Mouse (Mus musculus) fat pad, adult 2 months (tissue): ENCODE measurements around the gene BC024063.
"Not testable (repeated sequence)": the region's sequence is repeated elsewhere in the genome, so short reads cannot be mapped to it uniquely, and the experiment has no call there.

Experiments used
- DNase-seq: peaks from one replicate; pipeline ENCODE4 v3.0.0-alpha.2; 2011; ENCODE audit warnings: low read depth, low spot score; ENCODE audit errors: extremely low read depth

Gene BC024063

DNA sequence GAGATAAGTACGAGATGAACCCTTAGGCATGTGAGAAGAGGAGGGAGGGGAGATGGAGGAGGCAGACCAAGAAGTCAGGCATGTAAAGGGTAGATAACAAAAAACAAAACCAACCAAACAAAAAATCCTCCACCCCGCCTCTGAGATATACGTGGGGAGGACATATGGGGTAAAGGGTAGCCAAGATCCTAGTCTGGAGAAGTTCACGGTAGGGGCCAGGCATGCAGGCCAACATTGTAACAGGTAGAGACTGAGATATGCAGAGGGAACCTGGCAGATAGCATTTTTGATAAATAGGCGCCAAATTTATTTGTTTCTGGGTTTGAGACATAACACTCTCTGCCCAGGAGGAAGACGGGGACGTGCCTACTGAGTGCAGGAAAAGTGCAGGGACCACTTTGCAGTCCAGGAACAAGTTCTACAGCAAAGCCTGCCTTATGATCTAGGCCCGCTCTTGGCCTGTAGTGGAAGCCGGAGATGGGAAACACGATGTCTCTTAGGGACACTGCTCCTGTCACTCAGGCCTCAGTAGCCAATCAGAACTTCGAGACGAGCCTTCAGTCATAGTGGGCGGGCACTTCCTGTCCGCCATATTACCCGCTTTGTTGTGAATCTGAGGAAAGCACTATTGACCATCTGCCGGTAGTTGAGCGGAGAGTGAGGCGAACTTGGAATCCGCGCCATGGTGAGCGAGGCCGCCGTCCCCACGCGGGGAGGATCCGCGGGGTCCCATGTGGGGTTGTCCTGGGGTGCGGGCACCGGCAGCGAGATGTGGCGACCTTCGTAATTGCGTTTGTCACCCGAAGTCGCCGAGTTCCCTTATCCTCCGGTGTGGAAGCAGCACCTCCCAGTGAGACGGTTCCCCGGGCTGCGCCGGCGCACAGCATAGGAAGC, at the start of gene BC024063:
Gene BC024063 (plus strand): TSS at position 626 of the 894 bp plus-strand sequence.
- peak; percentile 16 for DNase-seq

DNA sequence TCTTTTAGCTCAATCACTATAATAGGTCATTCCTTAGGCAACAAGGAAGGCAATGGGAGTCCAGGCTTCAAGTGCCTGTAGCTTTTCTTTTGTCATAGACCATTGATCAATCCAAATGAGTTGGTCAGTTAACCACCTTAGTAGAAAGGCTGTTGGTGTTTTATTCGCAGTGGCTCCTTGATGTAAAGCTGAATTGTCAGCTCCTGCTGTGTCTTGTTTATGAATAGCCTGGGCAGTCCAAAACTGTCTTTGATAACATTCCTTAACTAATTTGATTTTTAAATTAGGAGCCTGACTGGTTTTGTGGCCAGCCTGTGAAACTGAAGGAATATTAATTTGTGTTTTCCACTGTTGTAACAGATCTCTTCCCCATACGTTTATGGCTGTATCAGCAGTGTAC, 41.0 kb upstream of the BC024063 start:
- DNase-seq, result no peak

DNA sequence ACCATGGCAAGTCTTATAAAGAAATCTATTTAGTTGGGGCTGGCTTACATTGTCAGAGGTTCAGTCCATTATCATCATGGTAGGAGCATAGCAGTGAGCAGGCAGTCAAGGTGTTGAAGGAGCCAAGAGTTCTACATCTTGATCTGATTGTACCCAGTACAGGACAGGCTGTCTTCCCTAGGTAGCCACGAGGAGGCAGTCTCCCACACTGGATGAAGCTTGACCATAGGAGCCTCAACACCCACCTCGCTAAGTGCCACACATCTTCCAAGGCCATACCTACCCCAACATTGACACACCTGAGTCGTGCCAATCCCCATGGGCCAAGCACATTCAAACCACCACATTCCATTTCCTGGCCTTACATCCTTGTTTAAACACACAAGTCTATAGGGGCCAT, 36.5 kb upstream of the BC024063 start:
- no peak for DNase-seq

DNA sequence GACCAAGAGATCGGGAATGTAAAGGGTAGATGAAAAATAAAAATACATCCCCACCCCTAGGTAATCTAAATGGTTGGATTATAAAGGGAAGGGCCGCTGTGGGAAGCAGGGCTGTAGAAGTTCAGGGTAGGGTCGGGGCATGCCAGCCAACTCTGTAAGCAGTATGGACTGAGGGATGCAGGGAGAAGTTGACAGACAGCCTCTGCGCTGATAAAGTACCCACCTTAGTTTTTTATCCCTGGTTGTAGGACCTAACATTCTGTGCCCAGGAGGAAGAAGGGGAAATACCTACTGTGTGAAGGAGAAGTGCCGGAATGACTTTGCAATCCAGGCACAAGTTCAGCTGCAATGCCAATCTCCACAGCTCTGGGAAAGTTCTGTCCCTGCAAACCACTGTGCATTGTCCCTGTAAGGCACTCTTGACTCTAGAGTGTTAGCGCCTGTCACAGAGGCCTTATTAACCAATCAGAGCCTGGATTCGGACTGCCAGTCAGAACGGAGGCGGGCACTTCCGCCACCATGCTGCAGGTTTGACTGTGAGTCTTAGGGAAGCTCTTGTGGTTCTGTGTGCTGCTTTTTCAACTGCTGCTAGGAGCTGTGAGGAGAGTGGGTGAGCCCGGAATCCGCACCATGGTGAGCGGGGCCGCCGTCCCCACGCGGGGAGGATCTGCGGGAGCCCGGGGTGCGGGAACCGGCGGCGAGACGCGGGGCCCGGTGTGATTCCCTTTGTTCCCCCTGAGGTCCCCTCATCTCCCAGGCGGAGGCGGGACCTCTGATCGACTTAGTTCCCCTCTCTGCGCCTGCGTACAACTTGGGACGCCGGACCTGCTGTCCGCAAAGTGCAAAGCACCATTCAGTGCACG, 35.3 kb upstream of the BC024063 start, which contains the start of gene Zfp873:
Gene Zfp873 (plus strand): TSS at position 527 of the 863 bp plus-strand sequence.
- DNase-seq, result peak; percentile 36

DNA sequence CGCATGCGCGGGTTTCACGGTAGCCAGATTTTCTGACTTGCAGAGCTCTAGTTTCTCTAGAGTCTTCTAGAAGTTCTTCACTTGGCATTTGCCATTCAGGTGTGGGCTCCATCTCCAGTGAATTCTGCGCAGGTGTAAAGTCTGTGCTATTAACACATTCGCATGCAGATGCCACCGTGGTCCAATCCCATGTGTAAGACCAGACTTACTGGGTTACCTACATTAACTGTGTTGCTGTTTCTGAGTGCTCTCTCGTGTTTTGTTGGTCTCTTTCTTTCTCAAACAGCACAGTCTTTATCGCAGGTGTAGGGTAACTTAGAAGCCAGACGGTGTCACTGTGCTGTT, 34.7 kb upstream of the BC024063 start:
- DNase-seq, result not testable (repeated sequence)

DNA sequence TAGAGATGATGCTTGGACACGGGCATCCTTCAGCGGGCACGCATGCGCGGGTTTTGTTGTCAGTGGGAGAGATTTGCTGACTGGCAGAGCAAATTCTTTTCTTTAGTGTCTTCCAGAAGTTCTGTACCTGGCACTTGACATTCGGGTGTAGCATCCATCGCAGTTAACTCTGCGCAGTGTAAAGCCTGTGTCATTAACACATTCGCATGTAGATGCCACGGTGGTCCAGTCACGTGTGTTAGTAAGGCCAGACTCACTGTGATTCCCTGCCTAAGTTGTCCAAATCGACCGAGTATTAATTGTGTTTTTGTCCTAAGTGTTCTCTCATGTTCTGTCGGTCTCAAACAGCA, 444 bp downstream of the BC024063 start:
- DNase-seq, result not testable (repeated sequence)

DNA sequence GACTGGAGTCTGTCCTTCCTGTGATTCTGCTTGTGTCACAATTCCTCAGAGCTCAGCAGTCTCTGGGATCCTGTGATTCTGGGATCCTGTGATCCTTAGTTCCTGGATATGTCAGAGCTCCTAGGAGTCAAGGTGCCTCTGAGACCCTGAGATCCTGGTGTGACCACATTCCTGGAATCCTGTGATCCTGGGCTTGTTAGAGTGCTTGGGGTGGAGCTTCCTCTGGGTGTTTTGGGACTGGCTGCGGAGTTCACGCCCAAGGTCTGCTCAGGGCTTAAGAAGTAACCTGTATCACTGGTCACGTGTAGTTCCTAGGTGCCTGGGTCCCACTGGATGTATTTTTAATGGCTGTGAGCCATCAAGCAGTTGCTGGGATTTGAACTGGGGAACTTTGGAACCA, 34.1 kb downstream of the BC024063 start:
- no peak for DNase-seq

DNA sequence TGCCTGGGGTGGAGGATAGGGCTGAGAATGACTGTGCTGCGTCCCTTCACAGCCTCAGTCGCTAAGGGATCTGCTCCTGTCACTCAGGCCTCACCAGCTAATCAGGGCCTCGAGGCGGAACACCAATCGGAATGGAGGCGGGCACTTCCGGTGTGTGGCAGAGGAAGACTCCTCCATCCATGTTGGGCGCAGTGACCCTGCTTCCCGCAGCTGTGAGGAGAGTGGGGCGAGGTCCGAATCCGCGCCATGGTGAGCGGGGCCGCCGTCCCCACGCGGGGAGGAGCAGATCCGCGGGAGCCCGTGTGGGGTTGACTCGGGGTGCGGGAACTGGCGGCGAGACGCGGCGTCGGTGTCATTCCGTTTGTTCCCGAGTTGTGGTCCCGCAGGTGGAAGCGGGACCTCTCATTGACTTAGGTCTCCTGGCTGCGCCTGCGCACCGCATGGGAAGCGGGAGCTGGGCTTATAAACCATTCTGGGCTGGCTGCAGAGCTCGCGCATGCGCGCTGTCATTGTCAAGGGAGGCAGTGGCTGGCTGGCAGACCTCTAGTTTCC, 44.8 kb downstream of the BC024063 start, which contains the start of gene AU041133:
Gene AU041133 (plus strand): TSS at position 164 of the 552 bp plus-strand sequence.
- DNase-seq, result peak; percentile 8

DNA sequence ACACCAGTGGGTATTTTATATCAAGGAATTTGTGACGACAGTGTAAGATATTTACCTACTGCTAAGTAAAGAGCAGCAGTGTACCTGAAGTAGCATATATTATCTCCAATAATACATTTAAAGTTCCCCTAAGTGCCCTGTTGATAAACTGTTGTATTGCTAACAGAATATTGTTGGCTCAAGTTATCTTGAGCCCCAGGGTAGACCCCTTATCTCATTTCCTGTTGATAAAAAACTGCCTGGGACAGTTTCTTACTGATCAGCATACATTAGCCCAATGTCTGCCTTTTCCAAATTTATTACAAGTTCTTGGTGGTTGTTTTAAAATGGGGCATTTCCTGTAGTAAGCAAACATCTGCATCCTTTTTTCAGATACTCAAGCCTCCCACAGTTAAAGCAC, 62.1 kb downstream of the BC024063 start:
- no peak for DNase-seq

DNA sequence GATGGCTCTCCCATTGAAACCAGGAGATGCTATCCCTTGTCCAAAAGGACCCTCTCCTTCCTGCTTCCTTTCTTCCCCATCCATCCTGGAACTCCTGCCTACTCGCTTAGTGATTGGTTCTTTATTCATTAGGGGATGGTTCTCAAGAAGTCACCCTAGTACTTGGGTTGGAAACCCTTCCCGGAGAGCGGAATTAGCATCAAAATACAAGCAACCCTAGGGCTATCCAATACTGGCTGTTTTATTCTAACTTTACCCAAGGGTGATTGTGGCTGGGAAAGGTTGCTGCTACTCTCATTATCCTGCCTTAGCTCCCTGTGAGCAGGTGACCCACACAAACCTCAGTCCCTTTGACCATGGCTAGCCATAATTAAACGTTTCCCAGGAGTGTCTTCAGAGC, 64.4 kb downstream of the BC024063 start:
- DNase-seq, result no peak
